Mouse (Mus musculus) frontal cortex, adult 2 months (tissue): ENCODE measurements at regions not wholly inside any gene's neighbourhood (a gene's known extent, or its start where the extent isn't known, plus 50 kb on each side); places are given as distances from the start of the nearest gene placed in this dataset.

Source experiments
- DNase-seq, 2 experiments: peaks; one replicate each; pipeline ENCODE4 v3.0.0; 2022; ENCODE audit warnings: low spot score in 1 of 2; ENCODE audit errors: extremely low spot score in 1 of 2

- no peak for DNase-seq
Observed at GRCm38 (mm10) chr14:98844221-98844620, 149.9 kb downstream of the Rpl36a-ps1 start.

- no peak for DNase-seq
Observed at GRCm38 (mm10) chr14:98834316-98834715, 159.8 kb downstream of the Rpl36a-ps1 start.

- no peak for DNase-seq
Observed at GRCm38 (mm10) chr14:98833230-98833999, 160.7 kb downstream of the Rpl36a-ps1 start.

- DNase-seq: no peak
Observed at GRCm38 (mm10) chr14:98832401-98832800, 161.7 kb downstream of the Rpl36a-ps1 start.

- peak in 1 of 2 experiments; percentile 20 for DNase-seq
Observed at GRCm38 (mm10) chr14:98829958-98830633, 164.0 kb downstream of the Rpl36a-ps1 start.

- DNase-seq: no peak
Observed at GRCm38 (mm10) chr14:98827490-98827889, 166.6 kb downstream of the Rpl36a-ps1 start.

- DNase-seq: no peak
Observed at GRCm38 (mm10) chr14:98813657-98814056, 180.5 kb downstream of the Rpl36a-ps1 start.

- peak; percentile 3 to 55 for DNase-seq
Observed at GRCm38 (mm10) chr14:98810259-98811042, 183.7 kb downstream of the Rpl36a-ps1 start.

GRCm38 (mm10) chr14:98808117-98808516, 186.0 kb downstream of the Rpl36a-ps1 start:
- no peak for DNase-seq

- peak in 1 of 2 experiments; percentile 12 for DNase-seq
Observed at GRCm38 (mm10) chr14:98805066-98805465, 189.1 kb downstream of the Rpl36a-ps1 start.

GRCm38 (mm10) chr14:98801293-98801692, 192.8 kb downstream of the Rpl36a-ps1 start:
- no peak for DNase-seq

- DNase-seq: no peak
Observed at GRCm38 (mm10) chr14:98791970-98792369, 202.1 kb downstream of the Rpl36a-ps1 start.

GRCm38 (mm10) chr14:98791232-98791906, 202.7 kb downstream of the Rpl36a-ps1 start:
- DNase-seq: no peak

- DNase-seq: no peak
Observed at GRCm38 (mm10) chr14:98789794-98790193, 204.3 kb downstream of the Rpl36a-ps1 start.

GRCm38 (mm10) chr14:98781711-98782110, 212.4 kb downstream of the Rpl36a-ps1 start:
- no peak for DNase-seq

- no peak for DNase-seq
Observed at GRCm38 (mm10) chr14:98772080-98772479, 222.0 kb downstream of the Rpl36a-ps1 start.

GRCm38 (mm10) chr14:98768845-98769244, 225.3 kb downstream of the Rpl36a-ps1 start:
- no peak for DNase-seq

GRCm38 (mm10) chr14:98767481-98767880, 226.6 kb downstream of the Rpl36a-ps1 start:
- DNase-seq: peak in 1 of 2 experiments; percentile 26

- no peak for DNase-seq
Observed at GRCm38 (mm10) chr14:98765358-98765757, 228.8 kb downstream of the Rpl36a-ps1 start.

- DNase-seq: no peak
Observed at GRCm38 (mm10) chr14:98750766-98751165, 243.4 kb downstream of the Rpl36a-ps1 start.
